Mouse (Mus musculus): Measurements from ENCODE around the gene Pold3. TPM values are rescaled to one million over a fixed set of nuclear protein-coding genes. Genes with fewer than 3 reads are reported as not detected.

Pold3 gene
- polyA plus RNA-seq (2012; rRNA removed): 33.4 and 36.7 TPM in 2 replicates

DNA sequence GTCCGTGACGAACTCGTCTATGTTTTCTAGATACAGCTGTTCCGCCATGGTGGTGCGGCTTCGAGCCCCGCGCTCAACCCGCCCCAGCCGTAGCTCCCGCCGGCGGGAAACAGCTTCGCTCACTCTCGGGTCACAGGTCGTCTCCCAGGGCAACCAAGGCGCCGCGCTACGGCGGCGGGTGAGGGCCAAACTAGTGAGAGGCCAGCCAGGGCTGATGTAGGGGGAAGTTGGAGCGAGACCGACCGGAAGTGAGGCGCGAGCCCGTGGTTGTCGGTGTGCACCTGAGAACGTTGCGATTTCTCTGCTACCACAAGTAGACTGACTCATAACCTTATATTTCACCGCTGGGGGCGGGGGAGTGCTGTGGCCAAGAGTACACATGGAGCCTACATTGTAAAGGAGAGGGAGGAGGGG lies at the start of gene Pold3:
Gene Pold3 (minus strand): TSS at position 190 of the 414 bp plus-strand sequence.

GRCm38 (mm10) chr7:100159105-100159841 lies 37.9 kb upstream of the Pold3 start, which contains the start of gene Lipt2:
Lipt2 (plus strand) TSS chr7:100159277.

Other genes with a start within 250 kb of the Pold3 start
- 2.0 and 2.7 TPM in 2 replicates for gene Rnf169, start 141.1 kb downstream of the Pold3 start, polyA plus RNA-seq (2012; rRNA removed)
- 0.08 TPM in 1 of 2 replicates, not detected in the other for gene Chrdl2, start 115.4 kb downstream of the Pold3 start, polyA plus RNA-seq (2012; rRNA removed)
- gene Lipt2, start 37.7 kb upstream of the Pold3 start, polyA plus RNA-seq (2012; rRNA removed): 2.7 and 3.0 TPM in 2 replicates
- 0.84 and 1.6 TPM in 2 replicates for gene Kcne3, start 54.9 kb upstream of the Pold3 start, polyA plus RNA-seq (2012; rRNA removed)
- gene Pgm2l1, start 105.8 kb upstream of the Pold3 start, polyA plus RNA-seq (2012; rRNA removed): 2.3 and 2.6 TPM in 2 replicates
- gene P4ha3, start 164.0 kb upstream of the Pold3 start, polyA plus RNA-seq (2012; rRNA removed): 1.4 and 1.5 TPM in 2 replicates